Mouse (Mus musculus): ENCODE measurements around the gene Dennd2c.
"Not testable (repeated sequence)": the region's sequence is repeated elsewhere in the genome, so short reads cannot be mapped to it uniquely, and the experiment has no call there.

Gene Dennd2c

GRCm38 (mm10) chr3:103147775-103148174 lies 45.4 kb downstream of the Dennd2c start:
- in situ Hi-C loops (cut with MboI; ENCODE audit: unreplicated experiment in 2 of 2): no loop called here

GRCm38 (mm10) chr3:103148941-103149340 lies 46.5 kb downstream of the Dennd2c start:
- in situ Hi-C loops (cut with MboI; ENCODE audit: unreplicated experiment in 2 of 2): no loop called here

- in situ Hi-C loops (cut with MboI; ENCODE audit: unreplicated experiment in 2 of 2): loop anchor here (10.0 to 25.0 kb wide), 2 partner anchors 1659 to 1666 kb away; no protein-coding TSS in a partner anchor
Observed at GRCm38 (mm10) chr3:103153761-103154160, 51.4 kb downstream of the Dennd2c start.

- in situ Hi-C loops (cut with MboI; ENCODE audit: unreplicated experiment in 2 of 2): loop anchor here (10.0 to 25.0 kb wide), 2 partner anchors 1665 to 1672 kb away; no protein-coding TSS in a partner anchor
Observed at GRCm38 (mm10) chr3:103159232-103159900, 57.0 kb downstream of the Dennd2c start.

GRCm38 (mm10) chr3:103169771-103170170 lies 67.4 kb downstream of the Dennd2c start:
- in situ Hi-C loops (cut with MboI; ENCODE audit: unreplicated experiment in 2 of 2): loop anchor here (5.0 to 25.0 kb wide), 4 partner anchors 205 to 1682 kb away; no protein-coding TSS in a partner anchor

GRCm38 (mm10) chr3:103171505-103172267 lies 69.3 kb downstream of the Dennd2c start, which contains the start of gene Bcas2:
Bcas2 (plus strand) TSS chr3:103171655.
- in situ Hi-C loops (cut with MboI; ENCODE audit: unreplicated experiment in 2 of 2): loop anchor here (10.0 to 25.0 kb wide), 2 partner anchors 203 to 1684 kb away; no protein-coding TSS in a partner anchor

- in situ Hi-C loops (cut with MboI; ENCODE audit: unreplicated experiment in 2 of 2): loop anchor here (10.0 to 25.0 kb wide), 2 partner anchors 202 to 1685 kb away; no protein-coding TSS in a partner anchor
Observed at GRCm38 (mm10) chr3:103172615-103173014, 70.2 kb downstream of the Dennd2c start.

- in situ Hi-C loops (cut with MboI; ENCODE audit: unreplicated experiment in 2 of 2): loop anchor here in 1 of 2 experiments (10.0 kb wide), 1 partner anchor 198 kb away; no protein-coding TSS in a partner anchor
Observed at GRCm38 (mm10) chr3:103176740-103177139, 74.3 kb downstream of the Dennd2c start.

GRCm38 (mm10) chr3:103179527-103179926 lies 77.1 kb downstream of the Dennd2c start:
- in situ Hi-C loops (cut with MboI; ENCODE audit: unreplicated experiment in 2 of 2): loop anchor here in 1 of 2 experiments (10.0 kb wide), 1 partner anchor 195 kb away; no protein-coding TSS in a partner anchor

- in situ Hi-C loops (cut with MboI; ENCODE audit: unreplicated experiment in 2 of 2): no loop called here
Observed at GRCm38 (mm10) chr3:103181171-103181570, 78.8 kb downstream of the Dennd2c start.

- in situ Hi-C loops (cut with MboI; ENCODE audit: unreplicated experiment in 2 of 2): no loop called here
Observed at GRCm38 (mm10) chr3:103182821-103183220, 80.4 kb downstream of the Dennd2c start.

GRCm38 (mm10) chr3:103184467-103184866 lies 82.1 kb downstream of the Dennd2c start:
- in situ Hi-C loops (cut with MboI; ENCODE audit: unreplicated experiment in 2 of 2): not testable (repeated sequence)

- in situ Hi-C loops (cut with MboI; ENCODE audit: unreplicated experiment in 2 of 2): loop anchor here in 1 of 2 experiments (5.0 kb wide), 1 partner anchor 194 kb away; no protein-coding TSS in a partner anchor
Observed at GRCm38 (mm10) chr3:103188451-103188850, 86.0 kb downstream of the Dennd2c start.

- in situ Hi-C loops (cut with MboI; ENCODE audit: unreplicated experiment in 2 of 2): loop anchor here in 1 of 2 experiments (5.0 kb wide), 1 partner anchor 193 kb away; no protein-coding TSS in a partner anchor
Observed at GRCm38 (mm10) chr3:103188856-103189255, 86.5 kb downstream of the Dennd2c start.

GRCm38 (mm10) chr3:103192161-103192560 lies 89.8 kb downstream of the Dennd2c start:
- in situ Hi-C loops (cut with MboI; ENCODE audit: unreplicated experiment in 2 of 2): no loop called here

- in situ Hi-C loops (cut with MboI; ENCODE audit: unreplicated experiment in 2 of 2): no loop called here
Observed at GRCm38 (mm10) chr3:103193186-103193585, 90.8 kb downstream of the Dennd2c start.

- in situ Hi-C loops (cut with MboI; ENCODE audit: unreplicated experiment in 2 of 2): no loop called here
Observed at GRCm38 (mm10) chr3:103196320-103196823, 94.0 kb downstream of the Dennd2c start.

GRCm38 (mm10) chr3:103199386-103199785 lies 97.0 kb downstream of the Dennd2c start:
- in situ Hi-C loops (cut with MboI; ENCODE audit: unreplicated experiment in 2 of 2): no loop called here

- in situ Hi-C loops (cut with MboI; ENCODE audit: unreplicated experiment in 2 of 2): not testable (repeated sequence)
Observed at GRCm38 (mm10) chr3:103201105-103201504, 98.7 kb downstream of the Dennd2c start.

GRCm38 (mm10) chr3:103203554-103203953 lies 101.2 kb downstream of the Dennd2c start:
- in situ Hi-C loops (cut with MboI; ENCODE audit: unreplicated experiment in 2 of 2): no loop called here

- in situ Hi-C loops (cut with MboI; ENCODE audit: unreplicated experiment in 2 of 2): no loop called here
Observed at GRCm38 (mm10) chr3:103204445-103204844, 102.0 kb downstream of the Dennd2c start.

All from v-Abl transformed pro-B cells (cell line).